Mouse (Mus musculus): ENCODE results near the gene Ins2. TPM values are rescaled to one million over a fixed set of nuclear protein-coding genes. Genes with fewer than 3 reads are reported as not detected.

The Ins2 gene
- not detected for polyA plus RNA-seq (2014; fragmentation: Illumina TruSeq; extraction: RNeasy Lipid Tissue Mini Kit (QIAGEN cat#74804); ENCODE audit: low read depth, low replicate concordance)

DNA sequence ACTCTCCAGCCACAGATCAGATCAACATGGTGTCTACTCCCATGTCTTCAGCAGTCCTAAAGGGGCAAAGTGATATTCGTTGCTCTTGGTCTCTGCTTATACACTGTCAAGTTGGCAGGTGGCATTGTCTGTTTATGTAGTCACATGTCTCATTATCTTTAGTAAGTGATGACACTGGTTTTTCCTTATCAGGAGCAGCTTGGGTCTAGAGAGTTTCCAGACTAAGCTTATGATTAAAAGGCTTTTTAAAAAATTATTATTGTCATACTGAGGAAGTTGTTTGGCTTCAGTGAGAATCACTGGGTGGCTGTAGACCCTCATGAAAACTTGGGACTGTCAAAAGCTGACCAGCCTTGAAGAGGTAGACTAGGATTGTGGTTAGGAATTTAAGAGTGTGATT lies at the start of gene Ins2:
Ins2 (minus strand) TSS at position 101 of the 400 bp plus-strand sequence.

DNA sequence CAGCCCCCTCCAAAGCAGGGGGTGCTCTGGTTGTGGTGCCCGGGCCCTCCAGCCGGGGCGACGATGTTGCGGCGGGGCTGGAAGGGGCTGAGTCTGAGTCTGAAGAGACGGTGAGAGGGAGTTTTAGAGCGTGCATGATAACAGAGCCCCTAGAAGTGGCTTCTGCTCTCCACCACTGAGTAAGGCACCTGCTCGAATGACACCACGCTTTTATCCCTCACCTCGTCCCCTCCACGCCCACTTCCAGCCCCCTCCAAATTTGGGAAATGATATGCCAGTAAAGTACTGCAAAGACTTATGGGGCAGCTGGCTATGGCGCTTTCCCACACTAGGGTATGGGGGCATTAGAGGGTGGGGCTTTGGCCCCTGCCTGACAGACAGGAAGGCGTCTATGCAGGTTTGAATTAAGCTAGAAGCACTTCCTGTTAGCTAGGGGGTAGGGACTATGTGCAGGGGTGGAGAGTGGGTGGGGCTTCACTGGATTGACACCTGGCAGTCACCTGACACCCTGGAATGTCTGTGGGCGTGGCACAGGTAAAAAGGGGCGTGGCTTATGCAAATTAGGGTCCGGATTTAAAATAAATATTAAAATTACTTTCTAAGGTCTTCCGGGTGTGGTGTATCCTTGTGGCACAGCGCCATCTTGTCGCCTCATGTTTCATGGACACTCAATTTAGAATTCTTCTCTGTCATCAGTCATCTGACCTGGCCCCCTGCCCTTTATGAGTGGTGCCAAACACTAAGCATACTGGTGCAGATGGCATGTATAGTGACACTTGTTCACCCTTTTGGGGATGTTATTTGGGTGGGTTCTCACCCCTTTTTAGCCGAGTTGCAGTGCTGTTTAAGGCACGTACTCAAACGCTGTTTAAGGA lies 73.2 kb downstream of the Ins2 start, which contains the start of gene Gm49394:
Gm49394 (minus strand) TSS at position 192 of the 875 bp plus-strand sequence.

DNA sequence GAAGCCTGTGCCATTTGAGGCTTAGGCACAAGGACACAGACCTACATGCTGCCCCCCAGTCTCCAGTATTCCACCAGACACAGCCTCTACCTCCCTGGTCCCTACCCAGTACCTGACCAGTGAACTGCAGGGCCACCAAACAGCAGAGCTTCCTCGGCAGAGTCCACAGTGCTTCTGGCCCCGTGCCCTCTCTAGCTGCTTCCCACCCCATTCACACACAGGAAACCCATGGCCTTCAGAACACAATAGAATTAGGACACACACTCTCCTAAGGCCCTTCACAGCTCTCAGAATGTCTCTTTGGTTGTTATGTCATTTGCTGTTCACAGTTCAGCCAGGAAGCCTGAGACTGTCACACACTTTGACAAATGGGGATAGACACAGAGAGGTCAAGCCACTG lies 76.5 kb downstream of the Ins2 start, which contains the start of gene Igf2:
Igf2 (minus strand) TSS at position 158 of the 400 bp plus-strand sequence.

Other genes starting within 250 kb of the Ins2 start
- gene Tnnt3, start 244.5 kb downstream of the Ins2 start, polyA plus RNA-seq (2014; fragmentation: Illumina TruSeq; extraction: RNeasy Lipid Tissue Mini Kit (QIAGEN cat#74804); ENCODE audit: low read depth, low replicate concordance): not detected
- 0.53 TPM for gene Mrpl23, start 210.7 kb downstream of the Ins2 start, polyA plus RNA-seq (2014; fragmentation: Illumina TruSeq; extraction: RNeasy Lipid Tissue Mini Kit (QIAGEN cat#74804); ENCODE audit: low read depth, low replicate concordance)
- gene Igf2, start 76.6 kb downstream of the Ins2 start, polyA plus RNA-seq (2014; fragmentation: Illumina TruSeq; extraction: RNeasy Lipid Tissue Mini Kit (QIAGEN cat#74804); ENCODE audit: low read depth, low replicate concordance): 7.4 TPM
- gene Gm49394, start 73.4 kb downstream of the Ins2 start, polyA plus RNA-seq (2014; fragmentation: Illumina TruSeq; extraction: RNeasy Lipid Tissue Mini Kit (QIAGEN cat#74804); ENCODE audit: low read depth, low replicate concordance): not detected
- gene Th, start 187.7 kb upstream of the Ins2 start, polyA plus RNA-seq (2014; fragmentation: Illumina TruSeq; extraction: RNeasy Lipid Tissue Mini Kit (QIAGEN cat#74804); ENCODE audit: low read depth, low replicate concordance): not detected
- 0.17 TPM for gene Ascl2, start 225.9 kb upstream of the Ins2 start, polyA plus RNA-seq (2014; fragmentation: Illumina TruSeq; extraction: RNeasy Lipid Tissue Mini Kit (QIAGEN cat#74804); ENCODE audit: low read depth, low replicate concordance)